Mouse (Mus musculus) ES-E14 (cell line): ENCODE results near the gene Chd4. TPM values are rescaled to one million over a fixed set of nuclear protein-coding genes. Genes with fewer than 3 reads are reported as not detected.

Experiments used
- DNase-seq: peaks from one replicate; pipeline ENCODE4 v3.0.0-alpha.2; 2013; ENCODE audit warnings: low read depth, low spot score
- H3K27ac ChIP-seq: 2 replicates; pipeline ENCODE4 v1.5.1; 2012; ENCODE audit warnings: low read depth, mild to moderate bottlenecking, low read length, moderate library complexity, mixed read lengths; ENCODE audit not compliant: poor library complexity, insufficient read depth, severe bottlenecking
- H3K36me3 ChIP-seq: 2 replicates; pipeline ENCODE4 v1.6.1; 2012; ENCODE audit warnings: mild to moderate bottlenecking, low read length, moderate library complexity, mixed read lengths; ENCODE audit not compliant: control insufficient read depth, poor library complexity, insufficient read depth, severe bottlenecking
- H3K4me1 ChIP-seq, 2 experiments: fragments of 150-350 bp in 1 of 2; sonication (generic) in 1 of 2; 2 replicates each; pipeline ENCODE4 v1.6.1; 2012; ENCODE audit warnings: low read length in 2 of 2, mild to moderate bottlenecking in 1 of 2, mixed read lengths in 1 of 2; ENCODE audit not compliant: control insufficient read depth in 2 of 2, insufficient read depth in 2 of 2, poor library complexity in 1 of 2
- H3K4me3 ChIP-seq, 2 experiments: fragments of 150-350 bp in 1 of 2; sonication (generic) in 1 of 2; 2 replicates each; pipeline ENCODE4 v1.5.1; 2012; ENCODE audit warnings: low read length in 2 of 2, low read depth in 1 of 2, mild to moderate bottlenecking in 1 of 2, mixed read lengths in 1 of 2; ENCODE audit not compliant: insufficient read depth in 1 of 2, poor library complexity in 1 of 2, severe bottlenecking in 1 of 2
- H3K9ac ChIP-seq: 2 replicates; pipeline ENCODE4 v1.6.1; 2012; ENCODE audit warnings: low read depth, mild to moderate bottlenecking, low read length, mixed read lengths; ENCODE audit not compliant: poor library complexity, insufficient read depth, severe bottlenecking
- H3K9me3 ChIP-seq: fragments of 150-350 bp; sonication (generic); 2 replicates; pipeline ENCODE4 v1.6.1; 2012; ENCODE audit warnings: low read depth, mild to moderate bottlenecking, low read length; ENCODE audit not compliant: control insufficient read depth, insufficient read depth
- CHD2 ChIP-seq: IDR thresholded peaks from 2 replicates; pipeline ENCODE4 v1.6.1; 2014; ENCODE audit warnings: mild to moderate bottlenecking, low read depth, low read length, inconsistent platforms
- HCFC1 ChIP-seq: IDR thresholded peaks from 2 replicates; pipeline ENCODE4 v1.6.1; 2012; ENCODE audit warnings: low read length, inconsistent platforms, borderline replicate concordance; ENCODE audit not compliant: insufficient read depth
- MAFK ChIP-seq: IDR thresholded peaks from 2 replicates; pipeline ENCODE4 v1.6.1; 2014; ENCODE audit warnings: mild to moderate bottlenecking, low read depth, low read length, inconsistent platforms; ENCODE audit not compliant: insufficient read depth
- ZC3H11A ChIP-seq: IDR thresholded peaks from 2 replicates; pipeline ENCODE4 v1.6.1; 2012; ENCODE audit warnings: low read depth, mild to moderate bottlenecking, inconsistent platforms, low read length, borderline replicate concordance
- ZNF384 ChIP-seq: IDR thresholded peaks from 2 replicates; pipeline ENCODE4 v1.6.1; 2012; ENCODE audit warnings: low read depth, low read length, inconsistent platforms
- in situ Hi-C, 2 experiments: fragments of 600-800 bp; cut with MboI; formaldehyde crosslinking; loops; one replicate each; pipeline ENCODE4 v1.15.1; 2025; ENCODE audit warnings: low sequenced_read_pairs in 2 of 2, inconsistent platforms in 1 of 2; ENCODE audit not compliant: unreplicated experiment in 2 of 2
- total RNA-seq: library from RNA; depleted of rRNA; stranded (reverse); fragments of 300-350 nt; gene quantifications from 2 replicates; pipeline ENCODE4 v1.2.3, GENCODE M21; 2012

Chd4 gene
- total RNA-seq, 1 experiment, result 344 TPM

DNA sequence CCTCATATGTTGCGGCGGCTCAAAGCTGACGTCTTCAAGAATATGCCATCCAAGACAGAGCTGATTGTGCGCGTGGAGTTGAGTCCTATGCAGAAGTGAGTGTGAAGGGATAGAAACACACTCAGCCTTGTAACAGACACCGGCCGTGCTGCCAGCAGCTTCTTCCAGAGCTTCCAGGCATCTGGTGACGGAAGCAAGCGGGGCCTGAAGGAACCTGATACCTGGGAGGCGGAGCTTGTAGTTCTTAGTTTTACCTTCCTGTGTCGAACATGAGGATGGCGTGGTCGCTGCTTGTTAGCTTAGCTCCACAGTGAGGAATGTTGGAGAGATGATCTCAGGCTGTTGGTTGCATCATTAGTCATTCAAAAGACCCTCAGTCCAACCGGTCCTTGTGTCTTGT, 13.6 kb downstream of the Chd4 start:
- Histone ChIP-seq H3K27ac (no peak overlapping the region), H3K4me3 (no peak overlapping the region), H3K9ac (no peak overlapping the region), H3K4me1 (no peaks in the 10 kb centered on the region), H3K9me3 (no peaks in the 10 kb centered on the region), H3K36me3 (peaks cover 84% of the 10 kb centered on the region)
- no peak for TF ChIP-seq CHD2
- no peak for TF ChIP-seq MAFK
- TF ChIP-seq HCFC1, result no peak
- no peak for TF ChIP-seq ZNF384
- TF ChIP-seq ZC3H11A, result no peak
- DNase-seq, result no peak
- in situ Hi-C loops, result no loop called here

DNA sequence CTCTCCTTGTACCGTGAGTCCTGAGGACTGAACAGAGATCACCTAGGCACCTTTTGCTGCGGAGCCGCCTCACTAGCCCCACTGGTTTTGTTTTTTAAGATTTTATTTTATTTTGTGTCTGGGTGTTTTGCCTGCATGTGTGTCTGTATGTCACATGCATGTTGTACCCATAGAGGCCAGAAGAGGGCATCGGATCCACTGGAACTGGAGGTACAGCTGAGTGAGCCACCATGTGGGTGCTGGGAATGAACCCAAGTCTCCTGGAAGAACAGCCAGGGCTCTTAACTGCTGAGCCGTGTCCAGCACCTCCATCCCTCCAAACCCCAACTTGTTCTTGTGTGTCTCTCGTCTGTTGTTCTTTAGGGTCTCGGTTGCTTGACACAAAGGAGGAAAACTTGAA, 15.1 kb downstream of the Chd4 start:
- Histone ChIP-seq H3K4me1 (no peaks in the 10 kb centered on the region), H3K36me3 (peaks cover 74% of the 10 kb centered on the region), H3K27ac (no peak overlapping the region), H3K4me3 (no peak overlapping the region), H3K9ac (no peak overlapping the region), H3K9me3 (no peaks in the 10 kb centered on the region)
- no peak for DNase-seq
- no peak for TF ChIP-seq HCFC1
- TF ChIP-seq CHD2, result no peak
- no peak for TF ChIP-seq MAFK
- no peak for TF ChIP-seq ZNF384
- no peak for TF ChIP-seq ZC3H11A
- in situ Hi-C loops, result no loop called here

DNA sequence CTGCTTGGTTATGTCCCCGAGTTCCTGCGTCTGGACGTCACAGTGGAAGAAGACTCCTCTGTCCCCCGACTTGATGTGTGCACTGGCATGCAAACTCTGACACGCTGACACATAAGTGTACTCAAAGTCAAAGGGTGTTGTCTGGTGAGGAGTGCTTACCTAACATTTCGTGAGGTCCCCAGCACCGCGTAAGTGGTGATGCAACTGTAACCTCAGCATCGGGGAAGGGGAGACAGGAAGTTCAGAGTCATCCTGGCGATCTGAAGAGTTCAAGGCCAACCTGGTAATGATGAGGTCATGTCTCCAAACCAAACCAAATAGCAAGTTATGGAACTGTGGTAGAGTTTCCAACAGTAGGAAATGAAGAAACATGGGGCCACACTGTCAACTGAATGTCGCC, 16.8 kb downstream of the Chd4 start:
- in situ Hi-C loops, result no loop called here
- no peaks in the 10 kb centered on the region for H3K9me3 ChIP-seq
- H3K36me3 ChIP-seq, result peaks cover 73% of the 10 kb centered on the region
- DNase-seq, result no peak
- TF ChIP-seq ZNF384 (no peak), ZC3H11A (no peak), CHD2 (no peak), MAFK (no peak), HCFC1 (no peak)
- no peaks in the 10 kb centered on the region for H3K4me1 ChIP-seq
- H3K9ac ChIP-seq, result no peak overlapping the region
- H3K27ac ChIP-seq, result no peak overlapping the region
- no peak overlapping the region for H3K4me3 ChIP-seq

DNA sequence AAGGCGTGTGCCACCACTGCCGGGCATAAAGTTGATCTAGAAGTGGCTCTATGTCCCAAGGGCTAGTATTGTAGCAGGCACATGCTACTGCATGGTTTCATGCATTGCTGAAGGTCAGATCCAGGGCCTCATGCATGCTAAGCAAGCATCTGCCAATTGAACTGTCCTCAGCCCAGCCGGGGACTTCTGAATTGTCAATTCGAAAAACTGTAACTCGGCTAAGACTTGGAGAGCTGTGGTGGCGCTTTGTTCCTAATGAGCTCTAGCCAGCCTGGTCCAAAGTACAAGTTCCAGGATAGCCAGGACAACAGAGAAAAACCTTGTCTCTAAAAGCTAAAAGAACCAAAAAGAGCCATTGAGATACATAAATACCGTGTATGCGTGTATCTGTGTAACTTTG, 23.6 kb downstream of the Chd4 start:
- in situ Hi-C loops, result no loop called here
- Histone ChIP-seq H3K36me3 (peaks cover 68% of the 10 kb centered on the region), H3K4me1 (no peaks in the 10 kb centered on the region), H3K9me3 (no peaks in the 10 kb centered on the region), H3K4me3 (no peak overlapping the region), H3K27ac (no peak overlapping the region), H3K9ac (no peak overlapping the region)
- TF ChIP-seq HCFC1, result no peak
- TF ChIP-seq MAFK, result no peak
- no peak for TF ChIP-seq ZNF384
- no peak for TF ChIP-seq CHD2
- no peak for TF ChIP-seq ZC3H11A
- no peak for DNase-seq

DNA sequence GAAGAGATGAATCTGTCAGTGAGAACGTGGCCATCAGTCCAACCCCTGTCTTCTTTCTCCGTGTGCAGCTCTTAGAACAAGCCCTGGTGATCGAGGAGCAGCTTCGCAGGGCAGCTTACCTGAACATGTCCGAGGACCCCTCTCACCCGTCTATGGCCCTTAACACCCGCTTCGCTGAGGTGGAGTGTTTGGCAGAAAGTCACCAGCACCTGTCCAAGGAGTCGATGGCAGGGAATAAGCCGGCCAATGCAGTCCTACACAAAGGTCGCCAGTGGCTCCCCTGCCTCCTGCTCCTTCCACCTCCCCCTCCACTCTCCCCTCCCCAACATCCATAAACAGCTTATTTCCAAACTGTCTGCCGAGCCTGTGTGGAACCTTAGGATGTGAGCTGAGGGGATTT, 32.9 kb downstream of the Chd4 start:
- DNase-seq, result no peak
- in situ Hi-C loops, result no loop called here
- TF ChIP-seq HCFC1 (no peak), ZC3H11A (no peak)

More for the DNA sequence above, 32.9 kb downstream of the Chd4 start:
- peaks cover 0 to 8% of the 10 kb centered on the region in 2 experiments; a peak in 1 of 4 replicates for H3K4me1 ChIP-seq
- no peak overlapping the region for H3K9ac ChIP-seq
- H3K4me3 ChIP-seq, result no peak overlapping the region
- H3K36me3 ChIP-seq, result peaks cover 35% of the 10 kb centered on the region
- H3K27ac ChIP-seq, result no peak overlapping the region
- no peaks in the 10 kb centered on the region for H3K9me3 ChIP-seq
